Mouse (Mus musculus): Measurements from ENCODE around the gene Wdr54.

Gene Wdr54

GRCm38 (mm10) chr6:83159456-83159855 is 3.3 kb upstream of the Wdr54 start:
- WGBS, result 19% methylated on average over 3 of the region's 3 CpGs

GRCm38 (mm10) chr6:83155552-83156238 is 502 bp downstream of the Wdr54 start:
- 10% methylated on average over 23 of the region's 23 CpGs for WGBS

- 74% methylated on average over 5 of the region's 5 CpGs for WGBS
These were observed 2.7 kb downstream of the Wdr54 start for GRCm38 (mm10) chr6:83153485-83153884.

- WGBS, result 90% methylated on average over 12 of the region's 12 CpGs
These were observed 3.2 kb downstream of the Wdr54 start for GRCm38 (mm10) chr6:83153038-83153437.

- 52% methylated on average over 8 of the region's 8 CpGs for WGBS
These were observed 4.5 kb downstream of the Wdr54 start for GRCm38 (mm10) chr6:83151721-83152120.

GRCm38 (mm10) chr6:83147280-83147679 is 8.9 kb downstream of the Wdr54 start:
- 74% methylated on average over 7 of the region's 7 CpGs for WGBS

GRCm38 (mm10) chr6:83145805-83146204 is 10.4 kb downstream of the Wdr54 start:
- WGBS, result 48% methylated on average over 9 of the region's 9 CpGs

GRCm38 (mm10) chr6:83145209-83145608 is 11.0 kb downstream of the Wdr54 start:
- 26% methylated on average over 2 of the region's 2 CpGs for WGBS

- WGBS, result 41% methylated on average over 11 of the region's 11 CpGs
These were observed 13.3 kb downstream of the Wdr54 start for GRCm38 (mm10) chr6:83142886-83143285.

GRCm38 (mm10) chr6:83142211-83142731 is 13.9 kb downstream of the Wdr54 start:
- WGBS, result 4% methylated on average over 41 of the region's 41 CpGs

GRCm38 (mm10) chr6:83141636-83142035 is 14.6 kb downstream of the Wdr54 start:
- 35% methylated on average over 4 of the region's 4 CpGs for WGBS

GRCm38 (mm10) chr6:83140044-83140443 is 16.2 kb downstream of the Wdr54 start:
- 78% methylated on average over 8 of the region's 8 CpGs for WGBS

GRCm38 (mm10) chr6:83138056-83138455 is 18.1 kb downstream of the Wdr54 start:
- 12% methylated on average over 11 of the region's 11 CpGs for WGBS

GRCm38 (mm10) chr6:83137576-83137950 is 18.6 kb downstream of the Wdr54 start:
- WGBS, result 3% methylated on average over 12 of the region's 12 CpGs

GRCm38 (mm10) chr6:83136881-83137575 is 19.2 kb downstream of the Wdr54 start:
- 11% methylated on average over 24 of the region's 26 CpGs for WGBS

GRCm38 (mm10) chr6:83136291-83136880 is 19.8 kb downstream of the Wdr54 start:
- WGBS, result 44% methylated on average over 5 of the region's 5 CpGs

- WGBS, result 18% methylated on average over 37 of the region's 37 CpGs
These were observed 20.5 kb downstream of the Wdr54 start for GRCm38 (mm10) chr6:83135571-83136161.

GRCm38 (mm10) chr6:83134951-83135513 is 21.2 kb downstream of the Wdr54 start, which contains the start of gene Rtkn:
TSS of gene Rtkn (plus strand) at chr6:83135463.
- 72% methylated on average over 7 of the region's 7 CpGs for WGBS

GRCm38 (mm10) chr6:83134226-83134625 is 22.0 kb downstream of the Wdr54 start:
- WGBS, result 56% methylated on average over 3 of the region's 3 CpGs

- WGBS, result 85% methylated on average over 9 of the region's 9 CpGs
These were observed 23.8 kb downstream of the Wdr54 start for GRCm38 (mm10) chr6:83132176-83132919.

GRCm38 (mm10) chr6:83131469-83132034 is 24.6 kb downstream of the Wdr54 start:
- WGBS, result 70% methylated on average over 6 of the region's 6 CpGs

Measured in cerebral cortex, adult 2 months (tissue).